Mouse (Mus musculus): ENCODE measurements around the gene Eftud2.

DNA sequence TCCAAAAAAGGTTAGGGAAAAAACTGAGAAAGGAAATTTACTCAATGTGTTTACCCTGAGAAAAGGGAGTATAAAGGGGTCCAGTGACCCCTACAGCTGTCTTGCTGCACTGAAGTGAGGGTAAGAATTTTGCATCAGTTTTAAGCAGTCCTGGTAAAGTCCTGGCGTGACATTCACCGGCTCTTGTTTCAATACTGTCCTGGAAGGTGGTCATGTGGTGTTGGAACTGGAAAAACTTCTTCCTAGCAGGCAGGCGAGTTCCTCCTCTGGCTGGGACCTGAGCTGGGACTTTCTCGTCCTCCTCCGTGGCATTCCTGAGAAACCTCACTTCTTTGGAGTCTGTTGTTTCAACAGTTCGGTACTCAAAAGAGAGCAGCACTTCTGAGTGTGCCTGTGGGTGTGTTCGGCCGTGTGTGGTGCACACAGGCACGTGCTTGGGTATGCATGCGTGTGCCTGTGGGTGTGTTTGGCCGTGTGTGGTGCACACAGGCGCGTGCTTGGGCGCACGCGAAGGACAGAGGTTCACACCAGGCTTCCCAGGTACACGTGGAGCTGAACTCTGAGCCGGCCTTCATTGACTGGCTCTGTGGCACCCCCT is 48.0 kb downstream of the Eftud2 start:
- TF ChIP-seq CTCF (IDR thresholded peaks at IDR 0.05; ENCODE audit: borderline replicate concordance, extremely low read depth, insufficient read depth, insufficient read length) (no peak), POLR2A (IDR thresholded peaks at IDR 0.05; ENCODE audit: borderline replicate concordance, extremely low read depth, insufficient read depth, insufficient read length, poor library complexity, severe bottlenecking) (no peak)
